Mouse (Mus musculus) urinary bladder, postnatal 25 days (tissue): ENCODE measurements around the gene Sgce.

Source experiments
- DNase-seq: peaks from one replicate; pipeline ENCODE4 v3.0.0; 2022; ENCODE audit warnings: low spot score

Gene Sgce

DNA sequence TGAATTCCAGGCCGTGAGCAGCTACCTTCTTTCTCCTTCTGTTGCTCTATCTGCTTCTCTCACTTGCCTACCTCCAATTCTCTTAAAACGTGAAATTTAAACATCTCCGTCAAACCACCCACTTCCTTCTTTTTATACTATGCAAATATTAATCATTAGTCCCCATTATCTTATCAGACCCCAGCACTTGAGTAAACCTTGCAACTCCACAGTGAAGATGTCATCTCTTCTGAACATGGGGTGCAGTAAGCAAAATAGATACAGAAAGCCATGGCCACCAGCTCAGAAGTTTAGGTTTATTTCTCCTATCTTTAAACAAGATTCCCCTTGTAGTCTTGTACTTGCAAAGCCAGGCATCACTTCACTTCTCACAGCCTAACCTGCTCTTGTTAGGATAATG is 99.7 kb downstream of the Sgce start:
- DNase-seq, result no peak

DNA sequence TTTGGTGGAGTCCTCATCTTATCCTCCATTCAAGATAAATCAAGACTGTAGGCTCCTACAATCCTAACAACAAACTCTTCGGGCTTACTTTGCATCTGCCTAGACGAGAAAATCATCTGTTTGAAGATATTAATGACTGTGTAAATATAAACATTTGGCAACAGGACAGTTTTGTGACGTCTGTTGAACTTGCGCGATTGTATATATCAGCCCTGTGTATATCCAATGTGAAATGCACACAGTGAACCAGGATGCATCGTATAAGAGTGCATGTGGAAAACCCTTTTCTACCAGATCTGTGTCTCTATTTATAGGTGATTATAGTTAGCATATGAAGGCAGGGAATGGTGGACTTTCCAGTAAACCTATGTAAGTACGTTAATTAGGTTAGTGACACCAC is 104.9 kb downstream of the Sgce start:
- no peak for DNase-seq

- DNase-seq, result no peak
Measured at GRCm38 (mm10) chr6:4634804-4635203, 112.2 kb downstream of the Sgce start.

GRCm38 (mm10) chr6:4633189-4633588 is 113.8 kb downstream of the Sgce start:
- DNase-seq, result no peak

- DNase-seq, result no peak
Measured at GRCm38 (mm10) chr6:4631464-4631863, 115.5 kb downstream of the Sgce start.
